Mouse (Mus musculus): ENCODE measurements around the gene Olfm1. TPM values are rescaled to one million over a fixed set of nuclear protein-coding genes. Genes with fewer than 3 reads are reported as not detected.

Gene Olfm1
- polyA plus RNA-seq, 1 experiment from 2014 or later = 372 TPM

- Histone ChIP-seq H3K9ac (no peak overlapping the region), H3K4me2 (no peak overlapping the region), H3K9me3 (no peaks in the 10 kb centered on the region), H3K27ac (replicated peaks) (no peak overlapping the region), H3K36me3 (no peaks in the 10 kb centered on the region), H3K4me1 (replicated peaks) (0 out of 2 replicates have a peak, but pooled peaks cover 8% of the 10 kb centered on the region), H3K27me3 (no peaks in the 10 kb centered on the region), H3K4me3 (no peak overlapping the region)
- WGBS = 68% methylated on average over 11 of the region's 11 CpGs
- ATAC-seq (ENCODE audit: low FRiP score, low read depth) = no peak
Measured at GRCm38 (mm10) chr2:28173225-28174141, 19.3 kb upstream of the Olfm1 start.

GRCm38 (mm10) chr2:28174441-28174840 is 18.4 kb upstream of the Olfm1 start:
- Histone ChIP-seq H3K4me3 (no peak overlapping the region), H3K27ac (replicated peaks) (no peak overlapping the region), H3K4me1 (replicated peaks) (0 out of 2 replicates have a peak, but pooled peaks cover 5% of the 10 kb centered on the region), H3K9ac (no peak overlapping the region), H3K9me3 (no peaks in the 10 kb centered on the region), H3K36me3 (no peaks in the 10 kb centered on the region), H3K4me2 (no peak overlapping the region), H3K27me3 (no peaks in the 10 kb centered on the region)
- 90% methylated on average over 3 of the region's 3 CpGs for WGBS
- no peak for ATAC-seq (ENCODE audit: low FRiP score, low read depth)

GRCm38 (mm10) chr2:28178600-28178999 is 14.2 kb upstream of the Olfm1 start:
- H3K4me1 ChIP-seq (replicated peaks) = 0 out of 2 replicates have a peak, but pooled peaks cover 2% of the 10 kb centered on the region
- H3K9ac ChIP-seq = no peak overlapping the region
- H3K36me3 ChIP-seq = no peaks in the 10 kb centered on the region
- H3K4me3 ChIP-seq = no peak overlapping the region
- H3K9me3 ChIP-seq = no peaks in the 10 kb centered on the region
- no peak overlapping the region for H3K27ac ChIP-seq (replicated peaks)
- no peaks in the 10 kb centered on the region for H3K27me3 ChIP-seq
- ATAC-seq (ENCODE audit: low FRiP score, low read depth) = no peak
- no peak overlapping the region for H3K4me2 ChIP-seq
- 83% methylated on average over 6 of the region's 6 CpGs for WGBS

- Histone ChIP-seq H3K36me3 (no peaks in the 10 kb centered on the region), H3K9ac (no peak overlapping the region), H3K4me2 (no peak overlapping the region), H3K4me3 (no peak overlapping the region), H3K27ac (replicated peaks) (no peak overlapping the region), H3K4me1 (replicated peaks) (no peaks in the 10 kb centered on the region), H3K27me3 (no peaks in the 10 kb centered on the region), H3K9me3 (no peaks in the 10 kb centered on the region)
- ATAC-seq (ENCODE audit: low FRiP score, low read depth) = no peak
- 87% methylated on average over 3 of the region's 3 CpGs for WGBS
Measured at GRCm38 (mm10) chr2:28180053-28180452, 12.7 kb upstream of the Olfm1 start.

GRCm38 (mm10) chr2:28188398-28188944 is 4.3 kb upstream of the Olfm1 start:
- ATAC-seq (ENCODE audit: low FRiP score, low read depth) = no peak
- no peaks in the 10 kb centered on the region for H3K36me3 ChIP-seq
- H3K4me2 ChIP-seq = no peak overlapping the region
- H3K9ac ChIP-seq = no peak overlapping the region
- H3K27me3 ChIP-seq = no peaks in the 10 kb centered on the region
- H3K27ac ChIP-seq (replicated peaks) = no peak overlapping the region
- no peaks in the 10 kb centered on the region for H3K9me3 ChIP-seq
- 27% methylated on average over 8 of the region's 8 CpGs for WGBS
- H3K4me3 ChIP-seq = no peak overlapping the region
- peaks cover 20% of the 10 kb centered on the region for H3K4me1 ChIP-seq (replicated peaks)

- H3K4me3 ChIP-seq = peak overlapping the region; percentile 58
- H3K9me3 ChIP-seq = no peaks in the 10 kb centered on the region
- peaks cover 57% of the 10 kb centered on the region for H3K4me1 ChIP-seq (replicated peaks)
- H3K9ac ChIP-seq = peak overlapping the region; percentile 74
- peak overlapping the region; percentile 65 for H3K4me2 ChIP-seq
- H3K27ac ChIP-seq (replicated peaks) = peak overlapping the region; percentile 84
- 5% methylated on average over 12 of the region's 12 CpGs for WGBS
- 0 out of 2 replicates have a peak, but pooled peaks have one; percentile 19 for ATAC-seq (ENCODE audit: low FRiP score, low read depth)
- H3K27me3 ChIP-seq = no peaks in the 10 kb centered on the region
- no peaks in the 10 kb centered on the region for H3K36me3 ChIP-seq
Measured at GRCm38 (mm10) chr2:28193690-28194087, 897 bp downstream of the Olfm1 start.

- Histone ChIP-seq H3K9me3 (no peaks in the 10 kb centered on the region), H3K4me2 (peak overlapping the region; percentile 65), H3K9ac (0 out of 2 replicates have a peak overlapping the region, but pooled peaks have one; percentile 18), H3K27ac (replicated peaks) (no peak overlapping the region), H3K4me3 (peak overlapping the region; percentile 58), H3K36me3 (no peaks in the 10 kb centered on the region), H3K27me3 (no peaks in the 10 kb centered on the region), H3K4me1 (replicated peaks) (peaks cover 58% of the 10 kb centered on the region)
- WGBS = 44% methylated on average over 6 of the region's 6 CpGs
- ATAC-seq (ENCODE audit: low FRiP score, low read depth) = no peak
Measured at GRCm38 (mm10) chr2:28194962-28195617, 2.3 kb downstream of the Olfm1 start.

GRCm38 (mm10) chr2:28195726-28196125 is 2.9 kb downstream of the Olfm1 start:
- peak overlapping the region; percentile 58 for H3K4me3 ChIP-seq
- 0 out of 2 replicates have a peak overlapping the region, but pooled peaks have one; percentile 0 for H3K9ac ChIP-seq
- 39% methylated on average over 8 of the region's 8 CpGs for WGBS
- no peak overlapping the region for H3K27ac ChIP-seq (replicated peaks)
- peak overlapping the region; percentile 65 for H3K4me2 ChIP-seq
- no peaks in the 10 kb centered on the region for H3K9me3 ChIP-seq
- H3K36me3 ChIP-seq = no peaks in the 10 kb centered on the region
- H3K27me3 ChIP-seq = no peaks in the 10 kb centered on the region
- no peak for ATAC-seq (ENCODE audit: low FRiP score, low read depth)
- H3K4me1 ChIP-seq (replicated peaks) = peaks cover 58% of the 10 kb centered on the region

GRCm38 (mm10) chr2:28201441-28201841 is 8.6 kb downstream of the Olfm1 start:
- H3K9ac ChIP-seq = no peak overlapping the region
- no peak overlapping the region for H3K4me2 ChIP-seq
- H3K36me3 ChIP-seq = no peaks in the 10 kb centered on the region
- WGBS = 82% methylated on average over 3 of the region's 3 CpGs
- no peaks in the 10 kb centered on the region for H3K27me3 ChIP-seq
- H3K9me3 ChIP-seq = no peaks in the 10 kb centered on the region
- H3K4me1 ChIP-seq (replicated peaks) = peaks cover 39% of the 10 kb centered on the region
- H3K27ac ChIP-seq (replicated peaks) = no peak overlapping the region
- H3K4me3 ChIP-seq = no peak overlapping the region
- no peak for ATAC-seq (ENCODE audit: low FRiP score, low read depth)

- 2% methylated on average over 9 of the region's 9 CpGs for WGBS
- Histone ChIP-seq H3K4me1 (replicated peaks) (peaks cover 50% of the 10 kb centered on the region), H3K9me3 (no peaks in the 10 kb centered on the region), H3K27ac (replicated peaks) (peak overlapping the region; percentile 41), H3K36me3 (no peaks in the 10 kb centered on the region), H3K9ac (no peak overlapping the region), H3K27me3 (no peaks in the 10 kb centered on the region), H3K4me3 (no peak overlapping the region), H3K4me2 (peak overlapping the region; percentile 84; the same call in 1 of the 2 replicates)
- ATAC-seq (ENCODE audit: low FRiP score, low read depth) = peak; percentile 33
Measured at GRCm38 (mm10) chr2:28204167-28204566, 11.4 kb downstream of the Olfm1 start.

GRCm38 (mm10) chr2:28204677-28205466 is 12.1 kb downstream of the Olfm1 start:
- H3K4me2 ChIP-seq = peak overlapping the region; percentile 84
- no peaks in the 10 kb centered on the region for H3K27me3 ChIP-seq
- peak overlapping the region; percentile 41 for H3K27ac ChIP-seq (replicated peaks)
- peak overlapping the region; percentile 50 for H3K4me3 ChIP-seq
- no peak overlapping the region for H3K9ac ChIP-seq
- peak; percentile 14; the same call in 1 of the 2 replicates for ATAC-seq (ENCODE audit: low FRiP score, low read depth)
- no peaks in the 10 kb centered on the region for H3K36me3 ChIP-seq
- WGBS = 15% methylated on average over 19 of the region's 19 CpGs
- H3K4me1 ChIP-seq (replicated peaks) = peaks cover 51% of the 10 kb centered on the region
- H3K9me3 ChIP-seq = no peaks in the 10 kb centered on the region
